Mouse (Mus musculus) heart, embryonic 14.5 days (tissue): ENCODE measurements around the gene Edem3. TPM values are rescaled to one million over a fixed set of nuclear protein-coding genes. Genes with fewer than 3 reads are reported as not detected.

ENCODE experiments used
- ATAC-seq: fragments of 200-750 bp; cut with Nextera tagmentation; 2 replicates; pipeline ENCODE4 v1.8.0; 2017; ENCODE audit warnings: low read depth, moderate TSS enrichment; ENCODE audit not compliant: insufficient number of reproducible peaks, insufficient read depth, low FRiP score
- H3K27ac ChIP-seq, 2 experiments: fragments of 200-500 bp in 1 of 2; fragments of 300-500 bp in 1 of 2; sonication (generic) in 1 of 2; replicated peaks in 1 of 2; 2 replicates each; pipeline ENCODE4 v1.5.1; 2012 to 2014; ENCODE audit warnings: low read depth in 2 of 2, low read length in 2 of 2, control low read depth in 1 of 2, mild to moderate bottlenecking in 1 of 2, mixed read lengths in 1 of 2; ENCODE audit not compliant: control insufficient read depth in 1 of 2, insufficient read depth in 1 of 2
- H3K27me3 ChIP-seq: fragments of 300-500 bp; sonication (generic); 2 replicates; pipeline ENCODE4 v1.6.1; 2014; ENCODE audit warnings: mild to moderate bottlenecking, low read length, control low read depth; ENCODE audit not compliant: control insufficient read depth, insufficient read depth
- H3K36me3 ChIP-seq: fragments of 300-500 bp; sonication (generic); 2 replicates; pipeline ENCODE4 v1.6.1; 2014; ENCODE audit warnings: mild to moderate bottlenecking, control low read depth, low read length, mixed read lengths; ENCODE audit not compliant: control insufficient read depth, insufficient read depth
- H3K4me1 ChIP-seq, 2 experiments: fragments of 200-500 bp in 1 of 2; fragments of 300-500 bp in 1 of 2; sonication (generic) in 1 of 2; 2 replicates each; pipeline ENCODE4 v1.6.1; 2012 to 2014; ENCODE audit warnings: low read length in 2 of 2, control low read depth in 1 of 2, mixed read lengths in 1 of 2; ENCODE audit not compliant: control insufficient read depth in 2 of 2, insufficient read depth in 2 of 2
- H3K4me2 ChIP-seq: fragments of 300-500 bp; sonication (generic); 2 replicates; pipeline ENCODE4 v1.6.1; 2014; ENCODE audit warnings: mild to moderate bottlenecking, low read length
- H3K4me3 ChIP-seq, 2 experiments: fragments of 200-500 bp in 1 of 2; fragments of 300-500 bp in 1 of 2; sonication (generic) in 1 of 2; 2 replicates each; pipeline ENCODE4 v1.5.1; 2012 to 2014; ENCODE audit warnings: low read length in 2 of 2, mild to moderate bottlenecking in 2 of 2, control low read depth in 1 of 2, low read depth in 1 of 2, moderate library complexity in 1 of 2; ENCODE audit not compliant: control insufficient read depth in 1 of 2, insufficient read depth in 1 of 2
- H3K9ac ChIP-seq: fragments of 300-500 bp; sonication (generic); 2 replicates; pipeline ENCODE4 v1.6.1; 2014; ENCODE audit warnings: mild to moderate bottlenecking, low read length
- H3K9me3 ChIP-seq: fragments of 300-500 bp; sonication (generic); 2 replicates; pipeline ENCODE4 v1.6.1; 2016; ENCODE audit warnings: low read length, control low read depth; ENCODE audit not compliant: control insufficient read depth
- WGBS: fragments of 180-500 bp; shearing (Covaris S2); extraction: QIAGEN DNeasy Blood & Tissue Kit; methylation state at CpG from one replicate; pipeline ENCODE4 v1.1.7; 2014; 5-methylcytosine and 5-hydroxymethylcytosine counted together
- polyA plus RNA-seq: library from polyadenylated mRNA; unstranded; fragments of >200 nt; fragmentation: Nextera tagmentation; extraction: Ambion mirVana; gene quantifications from 2 replicates; pipeline ENCODE4 v1.2.1, GENCODE M21; 2014

Gene Edem3
- polyA plus RNA-seq, 1 experiment from 2014 or later = 17.1 TPM

DNA sequence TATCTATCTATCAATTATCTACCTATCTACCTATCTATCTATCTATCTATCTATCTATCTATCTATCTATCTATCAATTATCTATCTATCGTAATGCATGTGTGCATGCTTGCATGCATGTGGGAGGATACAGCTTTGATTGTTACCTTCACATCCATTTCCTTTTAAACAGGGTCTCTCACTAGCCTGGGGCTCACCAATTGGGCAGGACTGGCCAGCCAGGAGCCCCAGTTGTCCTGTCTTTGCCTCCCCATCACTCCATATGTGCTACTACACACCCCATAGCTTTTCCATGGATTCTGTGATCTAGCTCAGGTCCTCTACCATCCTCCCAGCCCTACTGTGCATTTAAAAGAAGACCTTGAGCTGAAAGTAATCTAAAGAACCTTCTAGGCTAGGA, 103.3 kb downstream of the Edem3 start:
- H3K27me3 ChIP-seq = no peaks in the 10 kb centered on the region
- WGBS = 90% methylated on average over 1 of the region's 1 CpGs
- H3K36me3 ChIP-seq = no peaks in the 10 kb centered on the region
- H3K4me2 ChIP-seq = no peak overlapping the region
- peaks cover 1 to 14% of the 10 kb centered on the region in 2 experiments for H3K4me1 ChIP-seq
- ATAC-seq = no peak
- no peak overlapping the region for H3K9ac ChIP-seq
- no peak overlapping the region for H3K27ac ChIP-seq
- no peak overlapping the region for H3K4me3 ChIP-seq
- no peaks in the 10 kb centered on the region for H3K9me3 ChIP-seq

DNA sequence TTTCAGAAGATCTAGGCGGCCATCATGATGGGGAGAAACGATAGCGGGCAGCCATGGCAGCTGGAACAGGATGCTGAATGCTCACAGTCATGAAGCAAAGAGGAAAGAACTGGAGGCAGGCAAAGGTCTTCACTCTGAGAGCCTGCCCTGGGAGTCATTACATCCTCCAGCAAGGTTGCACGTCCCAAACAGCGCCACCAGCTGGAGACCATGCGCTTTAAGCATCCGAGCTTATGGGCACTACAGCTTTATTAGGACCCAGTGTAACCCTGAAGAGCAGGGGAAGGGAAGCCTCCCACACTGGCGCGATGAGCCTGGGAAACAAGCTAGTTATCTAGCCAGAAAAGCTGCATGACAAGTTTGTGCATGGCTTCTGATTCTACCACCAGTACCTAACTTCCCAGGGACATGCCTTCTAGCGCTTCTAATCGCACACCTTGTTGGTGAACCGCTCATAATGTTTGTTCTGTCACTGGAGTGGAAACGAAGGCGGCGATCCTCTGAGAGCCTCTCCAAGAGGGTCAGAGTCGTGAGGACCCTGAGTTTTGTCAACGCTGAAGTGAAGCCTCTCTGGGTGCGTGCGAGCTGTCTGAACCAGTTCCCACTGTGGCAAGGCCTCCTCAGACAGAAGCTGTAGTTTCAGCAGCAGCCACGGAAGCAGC, 106.3 kb downstream of the Edem3 start:
- 59% methylated on average over 20 of the region's 20 CpGs for WGBS
- ATAC-seq = no peak
- Histone ChIP-seq H3K9ac (no peak overlapping the region), H3K27me3 (no peaks in the 10 kb centered on the region), H3K9me3 (no peaks in the 10 kb centered on the region), H3K4me2 (no peak overlapping the region), H3K36me3 (no peaks in the 10 kb centered on the region), H3K27ac (no peak overlapping the region), H3K4me1 (peaks cover 10 to 18% of the 10 kb centered on the region in 2 experiments), H3K4me3 (no peak overlapping the region)

GRCm38 (mm10) chr1:151862109-151862508, 106.9 kb downstream of the Edem3 start:
- WGBS = 90% methylated on average over 8 of the region's 8 CpGs
- Histone ChIP-seq H3K9ac (no peak overlapping the region), H3K4me1 (peaks cover 10 to 15% of the 10 kb centered on the region in 2 experiments), H3K9me3 (no peaks in the 10 kb centered on the region), H3K36me3 (no peaks in the 10 kb centered on the region), H3K4me3 (no peak overlapping the region), H3K4me2 (no peak overlapping the region), H3K27ac (no peak overlapping the region), H3K27me3 (no peaks in the 10 kb centered on the region)
- no peak for ATAC-seq

DNA sequence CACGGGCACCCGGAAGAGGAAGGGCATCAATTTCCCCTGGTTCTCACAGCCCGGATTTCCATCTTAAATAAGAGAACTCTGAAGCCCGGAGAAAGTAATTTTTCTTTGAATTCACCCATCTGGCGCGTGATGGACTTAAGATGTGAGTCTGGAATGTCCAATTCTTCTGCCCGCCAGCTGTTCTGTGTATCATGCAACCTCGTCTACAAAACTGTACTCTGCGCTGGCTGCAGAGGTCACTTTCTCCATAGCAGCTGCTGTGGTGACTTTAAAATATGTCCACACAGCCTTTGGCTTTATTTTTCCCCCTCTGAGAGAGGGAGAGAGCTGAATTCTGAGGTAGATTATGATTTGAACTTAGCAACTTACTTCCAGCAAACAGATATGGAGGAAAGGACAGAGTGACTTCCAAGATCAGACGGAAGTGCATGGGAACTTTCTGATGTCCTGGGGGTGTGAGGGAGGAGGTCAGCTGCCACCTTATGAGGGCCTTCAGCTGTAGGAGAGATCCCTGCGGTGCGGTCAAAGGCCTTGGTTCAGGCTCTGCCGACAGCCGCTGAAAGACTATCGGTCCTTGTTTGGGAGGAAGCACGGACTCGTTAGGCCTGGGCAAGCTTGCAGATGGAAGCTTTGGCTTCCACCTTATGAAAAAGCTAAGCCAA, 108.1 kb downstream of the Edem3 start:
- 78% methylated on average over 17 of the region's 17 CpGs for WGBS
- no peak for ATAC-seq

GRCm38 (mm10) chr1:151863797-151864147, 108.6 kb downstream of the Edem3 start:
- Histone ChIP-seq H3K4me2 (no peak overlapping the region), H3K9me3 (no peaks in the 10 kb centered on the region), H3K4me3 (no peak overlapping the region), H3K4me1 (peaks cover 7 to 10% of the 10 kb centered on the region in 2 experiments; a peak in 2 of 4 replicates), H3K36me3 (no peaks in the 10 kb centered on the region), H3K9ac (no peak overlapping the region), H3K27me3 (no peaks in the 10 kb centered on the region), H3K27ac (no peak overlapping the region)
- WGBS = 72% methylated on average over 12 of the region's 12 CpGs
- ATAC-seq = no peak

More for the DNA sequence above, 108.1 kb downstream of the Edem3 start:
- Histone ChIP-seq H3K9me3 (no peaks in the 10 kb centered on the region), H3K4me2 (no peak overlapping the region), H3K27me3 (no peaks in the 10 kb centered on the region), H3K9ac (no peak overlapping the region), H3K36me3 (no peaks in the 10 kb centered on the region), H3K4me3 (no peak overlapping the region), H3K27ac (no peak overlapping the region), H3K4me1 (peaks cover 7 to 10% of the 10 kb centered on the region in 2 experiments; a peak in 2 of 4 replicates)

- no peak overlapping the region for H3K4me2 ChIP-seq
- 91% methylated on average over 6 of the region's 6 CpGs for WGBS
These were observed 109.2 kb downstream of the Edem3 start for GRCm38 (mm10) chr1:151864326-151864725.

More at GRCm38 (mm10) chr1:151864326-151864725, 109.2 kb downstream of the Edem3 start:
- no peak for ATAC-seq
- no peaks in the 10 kb centered on the region for H3K27me3 ChIP-seq
- no peaks in the 10 kb centered on the region for H3K36me3 ChIP-seq
- no peak overlapping the region for H3K4me3 ChIP-seq
- H3K9ac ChIP-seq = no peak overlapping the region
- peaks cover 7 to 10% of the 10 kb centered on the region in 2 experiments; a peak in 2 of 4 replicates for H3K4me1 ChIP-seq
- no peaks in the 10 kb centered on the region for H3K9me3 ChIP-seq
- no peak overlapping the region for H3K27ac ChIP-seq
